Mouse (Mus musculus): ENCODE results near the gene Fam98a. TPM values are rescaled to one million over a fixed set of nuclear protein-coding genes. Genes with fewer than 3 reads are reported as not detected.
A peak's percentile ranks its signal among the peaks of the same experiment; 100 is the strongest.

The Fam98a gene
- total and polyA plus RNA-seq, 3 experiments, result 39.4 to 64.9 TPM; not detected in 1

DNA sequence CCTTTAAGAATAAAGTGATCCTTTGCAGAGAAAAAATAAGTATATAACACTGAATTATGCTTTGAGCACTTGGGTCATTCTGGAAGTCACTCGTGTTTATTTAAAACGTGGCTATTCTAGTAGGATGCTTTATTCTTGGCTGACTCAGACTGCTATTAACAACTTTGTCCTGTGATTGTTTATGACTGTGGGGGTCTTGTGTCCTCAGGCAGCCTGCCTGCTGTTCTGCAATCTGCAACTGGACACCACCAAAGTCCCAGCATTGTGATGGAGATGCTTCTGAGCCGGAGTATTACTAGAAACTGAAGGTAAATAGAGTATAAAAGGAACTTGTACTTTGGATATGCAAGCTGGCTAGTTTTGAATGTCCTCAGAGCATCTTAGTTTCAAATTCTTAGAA lies 5.3 kb upstream of the Fam98a start:
- H3K79me2 ChIP-seq (ENCODE audit: control insufficient read depth, insufficient read depth, low read length, poor library complexity), result no peaks in the 10 kb centered on the region
- peaks cover 3% of the 10 kb centered on the region; the same call in 1 of the 2 replicates for H3K9me3 ChIP-seq (replicated peaks; ENCODE audit: insufficient read depth, low read length)

DNA sequence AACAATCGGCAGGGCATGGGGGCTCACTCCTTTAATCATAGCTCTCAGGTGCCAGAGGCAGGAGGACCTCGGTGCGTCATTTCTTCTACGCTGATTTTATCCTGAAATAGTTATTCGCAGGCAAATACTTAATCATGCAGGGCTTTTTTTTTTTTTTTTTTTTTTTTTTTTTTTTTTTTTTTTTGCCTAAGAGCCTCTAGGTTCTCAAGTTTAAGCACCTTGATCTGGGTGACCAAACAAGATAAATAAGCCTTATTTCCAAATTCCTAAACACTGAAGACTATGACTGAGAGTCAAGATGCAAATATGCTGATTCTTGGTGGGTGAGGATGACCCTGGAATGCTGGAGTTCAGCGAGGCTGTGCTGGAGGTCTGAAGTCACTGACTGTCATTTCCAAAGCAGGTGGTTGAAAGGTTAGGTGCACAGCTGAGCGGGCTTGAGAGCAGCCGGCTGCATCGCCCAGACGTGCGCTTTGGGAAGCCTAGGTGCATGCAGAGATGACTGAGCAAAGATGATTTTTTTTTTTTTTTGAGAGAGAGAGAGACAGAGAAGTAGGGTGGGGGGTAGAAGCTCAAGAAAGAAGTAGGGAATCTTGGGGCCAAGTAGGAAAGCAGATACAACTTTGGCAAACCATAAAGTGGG lies 854 bp downstream of the Fam98a start:
- H3K36me3 ChIP-seq (ENCODE audit: control insufficient read depth in 1 of 2, insufficient read depth in 2 of 2, low read length in 2 of 2), result peaks cover 11 to 19% of the 10 kb centered on the region in 2 experiments
- H3K9me3 ChIP-seq (replicated peaks; ENCODE audit: insufficient read depth, low read length), result no peaks in the 10 kb centered on the region
- H3K4me1 ChIP-seq (ENCODE audit: control insufficient read depth in 1 of 2, insufficient read depth in 2 of 2, low read length in 2 of 2), result peaks cover 5 to 9% of the 10 kb centered on the region in 2 experiments; a peak in 3 of 4 replicates
- no peak overlapping the region for H3K27ac ChIP-seq (ENCODE audit: control insufficient read depth, low read depth, low read length)
- peak overlapping the region; percentile 76 to 90 for H3K4me3 ChIP-seq (ENCODE audit: control insufficient read depth in 1 of 2, insufficient read depth in 1 of 2, low read depth in 2 of 2, low read length in 2 of 2)
- H3K27me3 ChIP-seq (ENCODE audit: control insufficient read depth in 1 of 2, insufficient read depth in 2 of 2, low read length in 2 of 2), result no peaks in the 10 kb centered on the region
- DNase-seq (ENCODE audit: low read depth, low spot score), result peak; percentile 51
- TF ChIP-seq CHD1 (IDR thresholded peaks at IDR 0.05; ENCODE audit: low read depth, low read length), result peak; percentile 57; the same call in 1 of the 2 replicates
- no peak for TF ChIP-seq UBTF (IDR thresholded peaks at IDR 0.05; ENCODE audit: borderline replicate concordance, insufficient read depth, low read depth, low read length)
- TF ChIP-seq ZNF384 (IDR thresholded peaks at IDR 0.05; ENCODE audit: low read depth, low read length), result peak; percentile 79
- peaks cover 36% of the 10 kb centered on the region for H3K79me2 ChIP-seq (ENCODE audit: control insufficient read depth, insufficient read depth, low read length, poor library complexity)
- H3K9ac ChIP-seq (ENCODE audit: control insufficient read depth, low read depth, low read length, poor library complexity, severe bottlenecking), result peak overlapping the region; percentile 86

More for the DNA sequence above, 5.3 kb upstream of the Fam98a start:
- no peak for DNase-seq (ENCODE audit: low read depth, low spot score)
- TF ChIP-seq JUND (IDR thresholded peaks at IDR 0.05; ENCODE audit: low read depth, low read length) (no peak), UBTF (IDR thresholded peaks at IDR 0.05; ENCODE audit: borderline replicate concordance, insufficient read depth, low read depth, low read length) (no peak), MEF2A (IDR thresholded peaks at IDR 0.05; ENCODE audit: extremely low read depth, insufficient replicate concordance, low read depth, low read length, poor library complexity, severe bottlenecking) (no peak), CHD2 (IDR thresholded peaks at IDR 0.05; ENCODE audit: low read length) (no peak), ZNF384 (IDR thresholded peaks at IDR 0.05; ENCODE audit: low read depth, low read length) (no peak)
- Histone ChIP-seq H3K27me3 (ENCODE audit: control insufficient read depth in 1 of 2, insufficient read depth in 2 of 2, low read length in 2 of 2) (no peaks in the 10 kb centered on the region), H3K4me3 (ENCODE audit: control insufficient read depth in 1 of 2, insufficient read depth in 1 of 2, low read depth in 2 of 2, low read length in 2 of 2) (no peak overlapping the region), H3K4me1 (ENCODE audit: control insufficient read depth in 1 of 2, insufficient read depth in 2 of 2, low read length in 2 of 2) (no peaks in the 10 kb centered on the region), H3K9ac (ENCODE audit: control insufficient read depth, low read depth, low read length, poor library complexity, severe bottlenecking) (no peak overlapping the region), H3K36me3 (ENCODE audit: control insufficient read depth in 1 of 2, insufficient read depth in 2 of 2, low read length in 2 of 2) (no peaks in the 10 kb centered on the region), H3K27ac (ENCODE audit: control insufficient read depth, low read depth, low read length) (no peak overlapping the region)

DNA sequence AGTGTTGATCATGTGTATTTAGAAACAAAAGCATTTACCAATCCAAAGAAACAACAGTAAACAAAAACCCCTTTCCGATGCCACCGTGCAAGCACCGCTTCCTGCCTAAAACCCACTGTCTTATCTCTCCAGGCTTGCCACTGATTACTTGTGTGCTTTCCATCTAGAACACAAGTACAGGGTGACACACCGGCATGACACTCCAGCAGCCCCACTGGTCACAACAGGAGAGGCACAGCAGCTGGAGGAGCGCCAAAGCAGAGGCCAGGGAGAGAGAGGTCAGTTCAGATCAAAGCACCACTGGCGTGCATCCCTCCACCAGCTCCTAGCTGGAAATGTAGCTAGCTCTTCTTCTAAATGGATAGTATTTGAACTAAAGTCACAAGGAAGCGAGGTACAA lies 7.5 kb downstream of the Fam98a start:
- TF ChIP-seq GATA1 (IDR thresholded peaks at IDR 0.05; ENCODE audit: low read depth, low read length) (peak; percentile 32; the same call in 1 of the 2 replicates), ELF1 (IDR thresholded peaks at IDR 0.05; ENCODE audit: low read depth, low read length) (no peak)
- H3K4me1 ChIP-seq (ENCODE audit: control insufficient read depth in 1 of 2, insufficient read depth in 2 of 2, low read length in 2 of 2), result peaks cover 4 to 8% of the 10 kb centered on the region in 2 experiments
- no peaks in the 10 kb centered on the region for H3K9me3 ChIP-seq (replicated peaks; ENCODE audit: insufficient read depth, low read length)
- peaks cover 25% of the 10 kb centered on the region for H3K79me2 ChIP-seq (ENCODE audit: control insufficient read depth, insufficient read depth, low read length, poor library complexity)
- no peaks in the 10 kb centered on the region for H3K27me3 ChIP-seq (ENCODE audit: control insufficient read depth in 1 of 2, insufficient read depth in 2 of 2, low read length in 2 of 2)
- no peak overlapping the region for H3K27ac ChIP-seq (ENCODE audit: control insufficient read depth, low read depth, low read length)
- DNase-seq (ENCODE audit: low read depth, low spot score), result no peak
- H3K36me3 ChIP-seq (ENCODE audit: control insufficient read depth in 1 of 2, insufficient read depth in 2 of 2, low read length in 2 of 2), result peaks cover 27 to 30% of the 10 kb centered on the region in 2 experiments
- no peak overlapping the region for H3K4me3 ChIP-seq (ENCODE audit: control insufficient read depth in 1 of 2, insufficient read depth in 1 of 2, low read depth in 2 of 2, low read length in 2 of 2)
- H3K9ac ChIP-seq (ENCODE audit: control insufficient read depth, low read depth, low read length, poor library complexity, severe bottlenecking), result no peak overlapping the region

All from MEL (cell line).